12 mouse cellular contexts compared by ENCODE assay signal in the genomic region with DNA sequence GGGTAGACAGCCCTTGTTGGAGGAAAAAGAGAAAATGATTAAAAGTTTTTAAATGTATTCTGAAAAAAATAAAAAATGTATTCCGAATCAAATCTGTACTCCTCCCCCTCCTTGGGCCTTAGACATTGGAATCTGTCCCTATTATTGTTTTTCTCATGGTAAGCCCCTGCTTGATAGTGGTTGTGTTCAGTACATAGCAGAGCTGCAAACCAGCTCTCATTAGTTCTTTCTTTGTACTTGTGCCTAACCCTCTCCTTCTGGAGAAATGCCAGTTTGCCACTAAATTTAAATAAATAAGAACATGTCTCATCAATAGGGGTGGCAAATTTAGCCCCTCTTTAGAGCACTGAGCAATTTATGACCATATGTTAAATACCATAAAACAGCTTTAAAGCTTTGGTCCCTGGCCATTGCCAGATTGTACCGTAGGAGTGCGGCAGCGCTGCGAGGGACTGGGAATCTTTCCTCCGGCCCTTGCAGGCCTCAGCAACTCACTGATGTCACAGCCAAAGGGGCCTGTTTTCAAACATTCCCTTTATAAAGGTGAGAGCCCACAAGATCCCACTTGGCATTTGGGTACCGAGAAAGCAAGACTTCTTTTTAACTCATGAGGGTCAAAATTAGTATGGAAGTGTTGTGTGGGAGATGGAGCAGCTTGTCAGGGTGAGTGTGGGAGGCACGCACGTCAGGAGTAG. TPM values are rescaled to one million over a fixed set of nuclear protein-coding genes. Genes with fewer than 3 reads are reported as not detected.
DNase-seq lines count a peak whose midpoint lies in the region; ATAC-seq lines count a peak whose summit lies in the region.
"Had no signal": no experiment of that assay in that cellular context is flagged by ENCODE, and none has a peak within 500 bp of the region (broad histone marks: within the 10 kb centered on the region; RNA-seq: fewer than 3 reads in every experiment).

No protein-coding gene starts in this region.

- H3K4me3 ChIP-seq in forebrain, embryonic 13.5 days, result no peak overlapping the region
- no peak overlapping the region for H3K4me3 ChIP-seq in forebrain, embryonic 12.5 days (replicated peaks)
- H3K4me3 ChIP-seq: erythroblast, embryonic 14.5 days had no signal

- peak; percentile 48; the same call in 1 of the 2 replicates for ATAC-seq in forebrain, embryonic 13.5 days
- ATAC-seq in forebrain, embryonic 12.5 days (ENCODE audit: low FRiP score), result no peak
- ATAC-seq in erythroblast, adult 5-6 weeks (replicated peaks; ENCODE audit: low FRiP score, poor library complexity, severe bottlenecking), result no peak
- ATAC-seq: inflammation-experienced regulatory T-cells, adult 6 months had no signal

- H3K27me3 ChIP-seq in forebrain, embryonic 13.5 days, result no peaks in the 10 kb centered on the region
- H3K27me3 ChIP-seq in forebrain, embryonic 12.5 days, result no peaks in the 10 kb centered on the region

- no peak overlapping the region for H3K4me2 ChIP-seq in forebrain, embryonic 13.5 days
- H3K4me2 ChIP-seq in forebrain, embryonic 12.5 days, result no peak overlapping the region

- H3K36me3 ChIP-seq in forebrain, embryonic 13.5 days (ENCODE audit: poor library complexity, severe bottlenecking), result no peaks in the 10 kb centered on the region
- no peaks in the 10 kb centered on the region for H3K36me3 ChIP-seq in forebrain, embryonic 12.5 days (replicated peaks)

- no peaks in the 10 kb centered on the region for H3K9me3 ChIP-seq in forebrain, embryonic 13.5 days (replicated peaks)
- no peaks in the 10 kb centered on the region for H3K9me3 ChIP-seq in forebrain, embryonic 12.5 days

- WGBS in forebrain, embryonic 13.5 days, result 50% methylated on average over 9 of the region's 9 CpGs
- 80% methylated on average over 9 of the region's 9 CpGs for WGBS in forebrain, embryonic 12.5 days

- no peak overlapping the region for H3K27ac ChIP-seq in forebrain, embryonic 13.5 days
- H3K27ac ChIP-seq in forebrain, embryonic 12.5 days, result no peak overlapping the region
- H3K27ac ChIP-seq: liver, embryonic 14.5 days had no signal

- no peak overlapping the region for H3K9ac ChIP-seq in forebrain, embryonic 13.5 days
- H3K9ac ChIP-seq in forebrain, embryonic 12.5 days, result no peak overlapping the region
- H3K9ac ChIP-seq: liver, embryonic 14.5 days had no signal

- H3K4me1 ChIP-seq in forebrain, embryonic 13.5 days, result peaks cover 19% of the 10 kb centered on the region
- H3K4me1 ChIP-seq in forebrain, embryonic 12.5 days, result peaks cover 8% of the 10 kb centered on the region

- peak; percentile 63 for DNase-seq in layer of hippocampus, adult 11-12 months (ENCODE audit: low spot score)
- peak; percentile 30 to 84 for DNase-seq in left cerebral cortex, adult 8-10 months (ENCODE audit: low spot score in 2 of 2)
- DNase-seq in right cerebral cortex, postnatal 36 days (ENCODE audit: low spot score in 2 of 2), result peak; percentile 55 to 69
- DNase-seq in kidney, postnatal 14 days, result no peak
- DNase-seq in cerebellum, postnatal 36 days, result no peak
- DNase-seq: heart, postnatal 4 days had no signal

RNA-seq across cellular contexts. Expression of gene Babam2, which starts 52.9 kb away (rescaled TPM):
- 53.5 and 54.6 TPM in 2 replicates for polyA plus RNA-seq in forebrain, embryonic 13.5 days (2015; fragmentation: Nextera tagmentation; extraction: Ambion mirVana)
- polyA plus RNA-seq in forebrain, embryonic 12.5 days (2016; fragmentation: Nextera tagmentation; extraction: Ambion mirVana), result 47.2 and 50.4 TPM in 2 replicates
- total RNA-seq in left cerebral cortex, adult 8-10 months (2022), result 10 to 100 TPM; 43.3 to 54.7 (median 48.8) TPM
- total RNA-seq in erythroblast, adult 5-6 weeks (2015; ENCODE audit: low replicate concordance), result 46.6 and 83.2 TPM in 2 replicates
- total RNA-seq in erythroblast, adult 5-6 weeks (2017; ENCODE audit: low replicate concordance), result 15.5 and 15.8 TPM in 2 replicates

RNA-seq across cellular contexts. Expression of gene Rbks, which starts 53.0 kb away (rescaled TPM):
- 2.1 and 2.5 TPM in 2 replicates for polyA plus RNA-seq in forebrain, embryonic 13.5 days (2015; fragmentation: Nextera tagmentation; extraction: Ambion mirVana)
- 1.6 and 1.7 TPM in 2 replicates for polyA plus RNA-seq in forebrain, embryonic 12.5 days (2016; fragmentation: Nextera tagmentation; extraction: Ambion mirVana)
- total RNA-seq in left cerebral cortex, adult 8-10 months (2022), result 1 to 10 TPM; 4.1 to 5.8 (median 5.2) TPM
- total RNA-seq in erythroblast, adult 5-6 weeks (2015; ENCODE audit: low replicate concordance), result 9.4 TPM in 1 of 2 replicates, not detected in the other
- 2.9 and 7.2 TPM in 2 replicates for total RNA-seq in erythroblast, adult 5-6 weeks (2017; ENCODE audit: low replicate concordance)

Comparison
In these comparisons a context has a peak if more than half of its experiments do, and no peak if none do; other contexts are left out.
1. DNase-seq: peak in layer of hippocampus, adult 11-12 months (single experiment), left cerebral cortex, adult 8-10 months (2 of 2) and right cerebral cortex, postnatal 36 days (2 of 2); none in kidney, postnatal 14 days (single experiment) and cerebellum, postnatal 36 days (0 of 2).